Mouse (Mus musculus): ENCODE results near the gene Gm26741. TPM values are rescaled to one million over a fixed set of nuclear protein-coding genes. Genes with fewer than 3 reads are reported as not detected.

Gene Gm26741
- polyA plus RNA-seq, 1 experiment, result not detected

- H3K27ac ChIP-seq (ENCODE audit: insufficient read depth, low read length), result no peak overlapping the region
- TF ChIP-seq POLR2A (IDR thresholded peaks at IDR 0.05; ENCODE audit: extremely low read depth, insufficient read depth, low read length) (no peak), CTCF (IDR thresholded peaks at IDR 0.05; ENCODE audit: extremely low read depth, insufficient read depth, low read length) (no peak)
- peaks cover 1% of the 10 kb centered on the region; the same call in 1 of the 2 replicates for H3K4me1 ChIP-seq (ENCODE audit: control insufficient read depth, insufficient read depth, low read length)
- H3K4me3 ChIP-seq (ENCODE audit: insufficient read depth, low read length), result no peak overlapping the region
These were observed 15.3 kb downstream of the Gm26741 start for GRCm38 (mm10) chr10:52373834-52374233.

- Histone ChIP-seq H3K4me3 (ENCODE audit: insufficient read depth, low read length) (no peak overlapping the region), H3K4me1 (ENCODE audit: control insufficient read depth, insufficient read depth, low read length) (peaks cover 1% of the 10 kb centered on the region; the same call in 1 of the 2 replicates), H3K27ac (ENCODE audit: insufficient read depth, low read length) (no peak overlapping the region)
- TF ChIP-seq CTCF (IDR thresholded peaks at IDR 0.05; ENCODE audit: extremely low read depth, insufficient read depth, low read length) (no peak), POLR2A (IDR thresholded peaks at IDR 0.05; ENCODE audit: extremely low read depth, insufficient read depth, low read length) (no peak)
These were observed 16.1 kb downstream of the Gm26741 start for GRCm38 (mm10) chr10:52374651-52375050.

GRCm38 (mm10) chr10:52376422-52376821 is 17.9 kb downstream of the Gm26741 start:
- H3K27ac ChIP-seq (ENCODE audit: insufficient read depth, low read length), result no peak overlapping the region
- peaks cover 1% of the 10 kb centered on the region; the same call in 1 of the 2 replicates for H3K4me1 ChIP-seq (ENCODE audit: control insufficient read depth, insufficient read depth, low read length)
- no peak for TF ChIP-seq POLR2A (IDR thresholded peaks at IDR 0.05; ENCODE audit: extremely low read depth, insufficient read depth, low read length)

GRCm38 (mm10) chr10:52377813-52378212 is 19.2 kb downstream of the Gm26741 start:
- no peak for TF ChIP-seq POLR2A (IDR thresholded peaks at IDR 0.05; ENCODE audit: extremely low read depth, insufficient read depth, low read length)
- no peak for TF ChIP-seq CTCF (IDR thresholded peaks at IDR 0.05; ENCODE audit: extremely low read depth, insufficient read depth, low read length)
- H3K27ac ChIP-seq (ENCODE audit: insufficient read depth, low read length), result no peak overlapping the region
- no peak overlapping the region for H3K4me3 ChIP-seq (ENCODE audit: insufficient read depth, low read length)
- peaks cover 2% of the 10 kb centered on the region; the same call in 1 of the 2 replicates for H3K4me1 ChIP-seq (ENCODE audit: control insufficient read depth, insufficient read depth, low read length)

More at GRCm38 (mm10) chr10:52376422-52376821, 17.9 kb downstream of the Gm26741 start:
- H3K4me3 ChIP-seq (ENCODE audit: insufficient read depth, low read length), result no peak overlapping the region

- peak; percentile 31; the same call in 1 of the 2 replicates for TF ChIP-seq POLR2A (IDR thresholded peaks at IDR 0.05; ENCODE audit: extremely low read depth, insufficient read depth, low read length)
- TF ChIP-seq CTCF (IDR thresholded peaks at IDR 0.05; ENCODE audit: extremely low read depth, insufficient read depth, low read length), result no peak
- H3K4me1 ChIP-seq (ENCODE audit: control insufficient read depth, insufficient read depth, low read length), result peaks cover 3% of the 10 kb centered on the region; the same call in 1 of the 2 replicates
- peak overlapping the region; percentile 99 for H3K4me3 ChIP-seq (ENCODE audit: insufficient read depth, low read length)
- H3K27ac ChIP-seq (ENCODE audit: insufficient read depth, low read length), result peak overlapping the region; percentile 67
These were observed 22.8 kb downstream of the Gm26741 start for GRCm38 (mm10) chr10:52381321-52381801.

- H3K4me3 ChIP-seq (ENCODE audit: insufficient read depth, low read length), result peak within 1 kb of the TSS; percentile 99
- H3K4me1 ChIP-seq (ENCODE audit: control insufficient read depth, insufficient read depth, low read length), result peaks cover 3% of the 10 kb centered on the region; the same call in 1 of the 2 replicates
- no peak for TF ChIP-seq CTCF (IDR thresholded peaks at IDR 0.05; ENCODE audit: extremely low read depth, insufficient read depth, low read length)
- peak; percentile 87 for TF ChIP-seq POLR2A (IDR thresholded peaks at IDR 0.05; ENCODE audit: extremely low read depth, insufficient read depth, low read length)
- H3K27ac ChIP-seq (ENCODE audit: insufficient read depth, low read length), result peak within 1 kb of the TSS; percentile 85
These were observed 23.5 kb downstream of the Gm26741 start, which contains the start of gene Gopc for GRCm38 (mm10) chr10:52381845-52382591. Gene Gopc, minus strand, starts transcription at chr10:52382124.

- Histone ChIP-seq H3K27ac (ENCODE audit: insufficient read depth, low read length) (no peak overlapping the region), H3K4me1 (ENCODE audit: control insufficient read depth, insufficient read depth, low read length) (peaks cover 3% of the 10 kb centered on the region; the same call in 1 of the 2 replicates), H3K4me3 (ENCODE audit: insufficient read depth, low read length) (peak overlapping the region; percentile 99)
- TF ChIP-seq CTCF (IDR thresholded peaks at IDR 0.05; ENCODE audit: extremely low read depth, insufficient read depth, low read length), result no peak
- TF ChIP-seq POLR2A (IDR thresholded peaks at IDR 0.05; ENCODE audit: extremely low read depth, insufficient read depth, low read length), result no peak
These were observed 24.5 kb downstream of the Gm26741 start for GRCm38 (mm10) chr10:52383022-52383421.

GRCm38 (mm10) chr10:52383522-52383921 is 25.0 kb downstream of the Gm26741 start:
- no peak for TF ChIP-seq POLR2A (IDR thresholded peaks at IDR 0.05; ENCODE audit: extremely low read depth, insufficient read depth, low read length)
- TF ChIP-seq CTCF (IDR thresholded peaks at IDR 0.05; ENCODE audit: extremely low read depth, insufficient read depth, low read length), result no peak
- H3K4me3 ChIP-seq (ENCODE audit: insufficient read depth, low read length), result peak overlapping the region; percentile 99; the same call in 1 of the 2 replicates

GRCm38 (mm10) chr10:52384823-52385610 is 26.4 kb downstream of the Gm26741 start:
- H3K4me3 ChIP-seq (ENCODE audit: insufficient read depth, low read length), result no peak overlapping the region
- H3K4me1 ChIP-seq (ENCODE audit: control insufficient read depth, insufficient read depth, low read length), result peaks cover 3% of the 10 kb centered on the region; the same call in 1 of the 2 replicates
- H3K27ac ChIP-seq (ENCODE audit: insufficient read depth, low read length), result no peak overlapping the region
- TF ChIP-seq CTCF (IDR thresholded peaks at IDR 0.05; ENCODE audit: extremely low read depth, insufficient read depth, low read length) (peak; percentile 97), POLR2A (IDR thresholded peaks at IDR 0.05; ENCODE audit: extremely low read depth, insufficient read depth, low read length) (no peak)

More at GRCm38 (mm10) chr10:52383522-52383921, 25.0 kb downstream of the Gm26741 start:
- H3K27ac ChIP-seq (ENCODE audit: insufficient read depth, low read length), result no peak overlapping the region
- peaks cover 3% of the 10 kb centered on the region; the same call in 1 of the 2 replicates for H3K4me1 ChIP-seq (ENCODE audit: control insufficient read depth, insufficient read depth, low read length)
